Mouse (Mus musculus) gastrocnemius, postnatal 14 days (tissue): ENCODE measurements around the gene Gnat1. TPM values are rescaled to one million over a fixed set of nuclear protein-coding genes. Genes with fewer than 3 reads are reported as not detected.
A peak's percentile ranks its signal among the peaks of the same experiment; 100 is the strongest.

Experiments used
- DNase-seq: peaks from one replicate; pipeline ENCODE4 v3.0.0; 2021; ENCODE audit warnings: mixed read lengths
- intact Hi-C: fragments of 180-260 bp; cut with DNase I; formaldehyde crosslinking; loops from one replicate; pipeline ENCODE4 v1.15.1; 2025; ENCODE audit warnings: low total_unique reads
- total RNA-seq, 2 experiments: library from RNA; stranded (reverse); gene quantifications; 2 replicates each; pipeline ENCODE4 v1.2.3; 2021

Gene Gnat1
- total RNA-seq, 2 experiments from 2014 or later: not detected

DNA sequence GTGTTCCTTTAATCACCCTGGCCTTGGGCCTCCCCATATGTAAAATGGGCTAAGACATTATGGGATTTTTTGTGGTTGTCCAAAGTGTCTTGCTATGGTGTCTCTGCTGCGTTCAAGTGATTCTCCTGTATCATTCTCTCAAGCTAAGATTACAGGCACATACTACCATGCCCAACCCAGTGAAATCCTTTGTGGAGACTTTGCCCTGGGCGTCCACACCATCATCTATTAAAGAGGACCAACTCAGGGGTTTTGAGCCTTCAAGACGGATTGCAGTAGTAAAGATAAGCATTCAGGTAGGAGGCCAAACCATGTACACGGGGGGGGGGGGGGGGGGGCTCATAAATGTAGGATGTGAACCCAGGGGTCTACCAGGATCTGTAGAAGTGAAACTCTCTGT lies 24.9 kb downstream of the Gnat1 start:
- intact Hi-C loops: no loop called here
- no peak for DNase-seq

DNA sequence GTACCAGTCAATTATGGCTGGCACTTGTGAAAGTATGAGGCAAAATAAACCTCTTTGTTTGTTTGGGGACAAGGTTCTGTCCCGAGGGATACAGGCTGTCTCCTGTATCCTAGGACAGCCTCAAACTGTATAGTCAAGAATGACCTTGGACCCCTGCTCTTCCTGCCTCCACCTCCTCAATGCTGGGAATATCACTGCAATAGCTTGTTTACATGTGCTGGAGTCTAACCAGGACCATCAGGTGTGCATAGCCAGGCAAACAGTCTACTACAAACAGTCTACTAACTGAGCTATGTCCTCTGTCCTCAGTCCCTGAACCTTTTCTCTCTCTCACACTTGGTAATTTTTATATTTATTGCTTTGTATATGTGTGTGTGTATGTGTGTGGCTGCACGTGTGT lies 26.0 kb downstream of the Gnat1 start:
- DNase-seq: no peak
- intact Hi-C loops: no loop called here

- DNase-seq: peak; percentile 4
- intact Hi-C loops: no loop called here
Measured at GRCm38 (mm10) chr9:107650708-107651481, 28.6 kb downstream of the Gnat1 start.

DNA sequence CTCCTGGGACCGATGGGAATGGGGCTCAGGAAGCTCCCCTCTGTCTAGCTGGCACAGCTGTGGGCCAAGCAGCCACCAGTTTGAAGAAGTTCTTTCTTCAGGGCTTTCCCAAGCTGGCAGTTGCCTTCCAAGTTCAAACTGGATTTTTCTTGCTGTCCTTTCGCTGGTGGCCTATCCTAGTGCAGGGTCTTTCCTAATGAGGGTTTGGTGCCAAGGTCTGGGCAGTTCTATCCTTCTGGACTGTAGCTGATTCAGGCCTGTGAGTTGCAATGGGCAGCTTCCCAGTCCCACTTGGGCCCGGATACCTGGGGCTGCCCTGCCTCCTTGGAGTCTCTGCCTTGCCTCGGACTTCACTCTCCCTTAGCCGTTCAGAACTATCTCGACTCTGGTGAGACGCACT lies 29.3 kb downstream of the Gnat1 start:
- no peak for DNase-seq
- intact Hi-C loops: no loop called here

DNA sequence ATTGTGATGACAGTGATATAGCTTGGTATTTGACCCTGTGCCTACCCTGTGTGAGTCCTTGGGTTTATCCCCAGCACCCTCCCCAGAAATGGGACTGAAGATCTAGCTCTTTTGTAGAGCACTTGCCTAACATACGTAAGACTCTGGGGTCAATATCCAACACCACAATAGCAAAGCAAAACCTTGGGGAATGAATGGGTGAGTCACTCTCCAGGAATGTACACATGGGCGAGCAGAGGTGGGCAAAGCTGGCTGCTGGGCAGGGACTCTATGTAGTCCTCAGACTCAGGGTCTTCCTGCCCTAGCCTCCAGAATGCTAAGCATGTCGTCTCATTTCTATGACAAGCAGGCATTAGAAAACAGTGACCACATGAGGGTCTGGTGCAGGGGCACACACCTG lies 30.7 kb downstream of the Gnat1 start:
- DNase-seq: no peak
- intact Hi-C loops: loop anchor here (2.0 kb wide), 1 partner anchor 26 kb away; no protein-coding TSS in a partner anchor

DNA sequence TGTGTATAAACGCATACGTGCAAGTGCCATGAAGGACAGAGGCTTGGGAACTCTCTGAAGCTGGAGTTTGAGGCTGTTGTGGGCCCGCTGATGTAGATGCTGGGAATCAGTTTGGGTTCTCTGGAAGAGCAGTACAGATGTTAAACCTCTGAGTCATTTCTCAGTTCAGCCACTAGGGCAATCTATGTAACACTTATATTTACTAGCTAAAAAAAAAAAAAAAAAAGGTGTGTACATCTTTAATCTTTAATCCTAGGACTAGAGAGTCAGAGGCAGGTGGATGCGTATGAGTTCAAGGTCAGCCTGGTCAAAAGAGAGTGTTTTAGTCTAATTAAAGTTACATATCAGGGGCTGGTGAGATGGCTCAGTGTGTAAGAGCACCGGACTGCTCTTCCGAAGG lies 32.5 kb downstream of the Gnat1 start:
- no peak for DNase-seq
- intact Hi-C loops: no loop called here

GRCm38 (mm10) chr9:107645577-107645976 lies 33.9 kb downstream of the Gnat1 start:
- intact Hi-C loops: loop anchor here (2.0 kb wide), 1 partner anchor 43 kb away; no protein-coding TSS in a partner anchor
- peak; percentile 75 for DNase-seq

DNA sequence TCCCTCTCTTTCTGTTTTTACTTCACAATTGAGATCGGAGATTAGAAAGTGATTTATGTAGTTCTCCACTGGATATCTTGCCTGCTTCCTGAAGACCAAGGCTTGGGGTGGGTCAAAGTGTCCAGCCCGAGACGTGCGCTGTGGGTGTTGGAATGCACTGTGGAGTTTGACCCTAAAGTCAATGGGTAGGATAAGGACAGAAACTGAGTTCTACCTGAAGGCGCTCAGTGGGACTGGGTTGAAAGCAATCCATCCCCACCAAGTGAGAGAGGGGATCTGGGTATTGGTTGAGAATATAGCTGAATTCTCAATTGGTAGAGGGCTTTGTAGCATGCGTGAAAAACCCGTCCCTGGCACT lies 34.4 kb downstream of the Gnat1 start:
- intact Hi-C loops: loop anchor here (2.0 kb wide), 1 partner anchor 42 kb away; no protein-coding TSS in a partner anchor
- DNase-seq: no peak

- peak; percentile 93 for DNase-seq
- intact Hi-C loops: loop anchor here (2.0 kb wide), 1 partner anchor 42 kb away; no protein-coding TSS in a partner anchor
Measured at GRCm38 (mm10) chr9:107644495-107645152, 34.9 kb downstream of the Gnat1 start.

DNA sequence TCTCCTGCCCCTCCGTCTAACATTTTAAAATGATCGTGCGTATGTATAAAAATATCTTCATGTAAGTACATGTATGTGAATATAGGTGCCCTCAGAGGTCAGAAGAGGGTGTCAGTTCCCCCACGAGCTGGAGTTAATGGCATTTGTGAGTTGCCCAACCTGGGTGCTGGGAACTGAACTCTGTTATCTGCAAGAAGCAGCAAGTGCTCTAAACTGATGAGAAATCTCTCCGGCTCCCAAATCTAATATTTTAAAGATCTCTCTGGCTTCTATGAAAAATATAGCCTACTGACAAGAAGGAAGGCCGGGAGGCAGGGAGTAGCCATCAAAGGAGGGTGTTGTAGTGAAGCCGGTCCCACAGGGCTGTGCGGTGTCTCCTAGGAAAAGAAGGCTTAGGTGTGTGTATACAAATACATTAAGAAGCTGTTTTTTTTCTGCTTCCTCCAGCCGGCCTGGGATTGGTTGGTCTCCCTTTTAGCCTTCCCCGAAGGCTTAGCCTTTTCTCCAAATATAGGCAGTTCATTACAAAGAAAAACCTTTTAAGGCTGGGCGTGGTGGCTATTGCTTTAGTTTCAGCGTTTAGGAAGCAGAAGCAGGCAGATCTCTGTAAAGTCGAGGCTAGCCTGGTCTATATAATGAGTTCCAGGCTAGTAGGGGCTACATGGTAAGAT lies 35.8 kb downstream of the Gnat1 start:
- intact Hi-C loops: loop anchor here (2.0 kb wide), 1 partner anchor 41 kb away; no protein-coding TSS in a partner anchor
- no peak for DNase-seq

- intact Hi-C loops: no loop called here
- no peak for DNase-seq
Measured at GRCm38 (mm10) chr9:107641666-107642065, 37.8 kb downstream of the Gnat1 start.

DNA sequence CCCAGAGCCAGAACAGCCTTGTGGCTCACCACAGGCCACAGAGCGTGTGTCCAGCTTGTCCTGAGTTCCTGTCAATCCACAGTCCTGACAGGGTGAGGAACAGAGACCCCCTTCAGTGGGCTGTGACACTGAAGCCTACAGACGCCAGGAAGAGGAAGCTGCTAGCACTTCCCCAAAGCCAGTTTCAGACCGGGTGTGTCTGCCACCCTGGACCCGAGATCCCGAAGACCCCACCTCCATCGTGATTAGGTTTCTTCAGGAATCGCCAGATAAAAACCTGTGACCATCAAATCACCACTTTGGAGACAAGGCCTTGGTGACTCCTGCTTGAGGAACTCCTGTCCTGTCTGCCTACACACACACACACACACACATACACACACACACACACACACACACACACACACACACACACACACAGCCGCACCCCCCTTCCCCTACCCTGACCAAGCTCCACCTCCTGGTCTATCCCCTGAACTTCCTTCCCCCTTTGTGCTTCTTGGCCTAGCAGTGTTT lies 39.2 kb downstream of the Gnat1 start:
- intact Hi-C loops: no loop called here
- no peak for DNase-seq

GRCm38 (mm10) chr9:107637070-107637469 lies 42.4 kb downstream of the Gnat1 start:
- DNase-seq: no peak
- intact Hi-C loops: no loop called here

- DNase-seq: peak; percentile 96
- intact Hi-C loops: no loop called here
Measured at GRCm38 (mm10) chr9:107635279-107636028, 44.1 kb downstream of the Gnat1 start, which contains the start of gene Gnai2. Gene Gnai2 (minus strand): TSS chr9:107635367.

DNA sequence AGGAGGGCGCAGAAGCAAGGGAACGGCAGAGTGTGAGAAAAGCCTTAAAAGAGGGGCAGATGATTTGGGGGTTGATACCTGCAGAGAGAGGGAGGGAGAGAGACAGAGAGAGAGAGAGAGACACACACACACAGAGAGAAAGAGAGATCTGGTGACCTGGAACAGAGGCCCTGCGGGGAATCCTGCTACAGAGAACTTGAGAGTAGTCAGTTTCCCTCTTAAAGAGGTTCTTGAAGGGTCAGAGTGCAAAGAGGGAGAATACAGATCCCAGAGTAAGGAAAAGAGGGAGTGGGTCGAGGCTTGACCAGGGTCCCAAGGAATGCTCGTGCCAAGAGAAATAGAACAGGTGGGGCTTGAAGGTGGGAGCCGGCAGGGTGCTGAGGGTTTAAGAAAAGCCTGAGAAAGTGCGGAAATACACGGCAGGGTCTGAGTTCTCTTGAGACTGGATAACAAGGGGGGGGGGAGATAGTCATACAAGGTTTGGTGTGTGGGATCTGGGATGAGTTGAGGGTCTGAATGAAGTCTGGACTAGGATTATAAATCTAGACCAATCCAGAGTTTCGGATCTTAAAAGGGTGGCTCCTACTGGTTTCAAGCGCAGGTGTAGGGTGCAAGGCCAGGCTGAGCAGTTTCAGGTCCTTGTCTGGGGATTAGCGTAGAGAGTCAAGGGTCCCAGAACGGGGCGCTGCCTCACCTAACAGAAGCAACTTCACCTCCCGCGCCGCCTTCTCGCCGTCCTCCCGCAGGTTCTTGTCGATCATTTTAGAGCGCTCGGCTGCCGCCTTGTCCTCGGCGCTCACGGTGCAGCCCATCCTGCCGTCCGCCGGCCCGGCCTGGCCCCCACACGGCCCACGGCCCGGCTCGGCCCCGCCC lies 44.9 kb downstream of the Gnat1 start:
- DNase-seq: no peak
- intact Hi-C loops: no loop called here

GRCm38 (mm10) chr9:107633661-107634405 lies 45.7 kb downstream of the Gnat1 start:
- peak; percentile 63 for DNase-seq
- intact Hi-C loops: no loop called here

GRCm38 (mm10) chr9:107633091-107633660 lies 46.3 kb downstream of the Gnat1 start:
- peak; percentile 86 for DNase-seq
- intact Hi-C loops: no loop called here
